Mouse (Mus musculus): ENCODE measurements at regions not wholly inside any gene's neighbourhood (a gene's known extent, or its start where the extent isn't known, plus 50 kb on each side); places are given as distances from the start of the nearest gene placed in this dataset.

DNA sequence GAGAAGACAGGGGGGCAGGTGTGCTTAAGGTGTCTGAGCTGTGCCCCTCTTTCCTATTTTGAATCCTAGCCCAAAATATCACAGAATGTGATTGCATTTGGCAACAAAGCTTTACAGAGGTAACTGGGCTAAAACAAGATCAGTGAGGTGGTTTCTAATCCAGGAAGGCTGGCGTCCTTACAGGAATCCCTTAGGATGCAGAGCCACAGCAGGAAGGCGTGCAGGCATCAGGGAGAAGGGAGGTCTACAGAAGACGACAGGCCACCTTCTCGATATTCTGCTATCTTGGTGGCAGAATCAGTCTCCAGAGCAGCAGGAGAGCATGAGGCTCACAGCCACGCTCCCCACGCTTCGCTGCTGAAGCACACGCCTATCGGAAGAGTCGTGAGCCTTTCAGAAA, 189.6 kb upstream of the Serp2 start:
- TF ChIP-seq FOSL1 (IDR thresholded peaks at IDR 0.05; ENCODE audit: insufficient read depth, low read length, poor library complexity, severe bottlenecking) (no peak), USF1 (IDR thresholded peaks at IDR 0.05; ENCODE audit: low read depth) (no peak), CTCF (IDR thresholded peaks at IDR 0.05; ENCODE audit: control insufficient read depth, insufficient read depth, insufficient read length) (no peak), MAX (IDR thresholded peaks at IDR 0.05) (no peak), MYOD1 (IDR thresholded peaks at IDR 0.05; ENCODE audit: control insufficient read depth, insufficient read length, low read depth) (no peak), CEBPB (IDR thresholded peaks at IDR 0.05; ENCODE audit: low read depth) (no peak)

Measured in C2C12 (cell line).